Mouse (Mus musculus): ENCODE results near the gene Kif1a.

GRCm38 (mm10) chr1:93100576-93101491 lies 917 bp downstream of the Kif1a start:
- TF ChIP-seq GATA1 (IDR thresholded peaks at IDR 0.05; ENCODE audit: borderline replicate concordance, low read length), result no peak
- TF ChIP-seq FLI1 (IDR thresholded peaks at IDR 0.05; ENCODE audit: low read length), result no peak

Measured in megakaryocyte, embryonic 14.5 days (primary cell).